Mouse (Mus musculus) limb, embryonic 15.5 days (tissue): ENCODE results near the gene Susd3. TPM values are rescaled to one million over a fixed set of nuclear protein-coding genes. Genes with fewer than 3 reads are reported as not detected.
A peak's percentile ranks its signal among the peaks of the same experiment; 100 is the strongest.

Source experiments
- ATAC-seq: fragments of 200-750 bp; cut with Nextera tagmentation; 2 replicates; pipeline ENCODE4 v1.8.0; 2017; ENCODE audit warnings: low read depth, moderate TSS enrichment; ENCODE audit not compliant: insufficient number of reproducible peaks, low FRiP score, low TSS enrichment
- H3K27ac ChIP-seq: fragments of 300-500 bp; sonication (generic); 2 replicates; pipeline ENCODE4 v1.5.1; 2015; ENCODE audit warnings: moderate library complexity, mild to moderate bottlenecking, inconsistent platforms
- H3K27me3 ChIP-seq: fragments of 300-500 bp; sonication (generic); 2 replicates; pipeline ENCODE4 v1.6.1; 2015; ENCODE audit warnings: inconsistent platforms
- H3K36me3 ChIP-seq: fragments of 300-500 bp; sonication (generic); 2 replicates; pipeline ENCODE4 v1.6.1; 2015; ENCODE audit warnings: inconsistent platforms
- H3K4me1 ChIP-seq: fragments of 300-500 bp; sonication (generic); 2 replicates; pipeline ENCODE4 v1.6.1; 2015; ENCODE audit warnings: inconsistent platforms
- H3K4me2 ChIP-seq: fragments of 300-500 bp; sonication (generic); 2 replicates; pipeline ENCODE4 v1.6.1; 2015; ENCODE audit warnings: mild to moderate bottlenecking, inconsistent platforms
- H3K4me3 ChIP-seq: fragments of 300-500 bp; sonication (generic); 2 replicates; pipeline ENCODE4 v1.5.1; 2015; ENCODE audit warnings: mild to moderate bottlenecking, inconsistent platforms
- H3K9ac ChIP-seq: fragments of 300-500 bp; sonication (generic); 2 replicates; pipeline ENCODE4 v1.6.1; 2015; ENCODE audit warnings: inconsistent platforms
- H3K9me3 ChIP-seq: fragments of 300-500 bp; sonication (generic); 2 replicates; pipeline ENCODE4 v1.6.1; 2016; ENCODE audit warnings: inconsistent platforms
- WGBS: fragments of 180-500 bp; shearing (Covaris S2); methylation state at CpG from one replicate; pipeline ENCODE4 v1.1.7; 2015; 5-methylcytosine and 5-hydroxymethylcytosine counted together
- polyA plus RNA-seq: library from polyadenylated mRNA; unstranded; fragments of >200 nt; fragmentation: Nextera tagmentation; extraction: Ambion mirVana; gene quantifications from 2 replicates; pipeline ENCODE4 v1.2.1, GENCODE M21; 2015

The Susd3 gene
- polyA plus RNA-seq, 1 experiment from 2014 or later, result 2.0 TPM

GRCm38 (mm10) chr13:49190876-49191672 lies 57.4 kb downstream of the Susd3 start:
- no peaks in the 10 kb centered on the region for H3K9me3 ChIP-seq
- WGBS, result 73% methylated on average over 7 of the region's 7 CpGs
- H3K27me3 ChIP-seq, result no peaks in the 10 kb centered on the region
- H3K4me3 ChIP-seq, result no peak overlapping the region
- peaks cover 17% of the 10 kb centered on the region for H3K36me3 ChIP-seq
- H3K27ac ChIP-seq, result no peak overlapping the region
- H3K4me1 ChIP-seq, result peaks cover 42% of the 10 kb centered on the region
- H3K9ac ChIP-seq, result no peak overlapping the region
- ATAC-seq, result no peak
- H3K4me2 ChIP-seq, result no peak overlapping the region

- 69% methylated on average over 12 of the region's 12 CpGs for WGBS
- peaks cover 9% of the 10 kb centered on the region for H3K36me3 ChIP-seq
- H3K9ac ChIP-seq, result no peak overlapping the region
- no peak overlapping the region for H3K27ac ChIP-seq
- no peak for ATAC-seq
- H3K4me1 ChIP-seq, result peaks cover 42% of the 10 kb centered on the region
- no peaks in the 10 kb centered on the region for H3K9me3 ChIP-seq
- no peak overlapping the region for H3K4me3 ChIP-seq
- H3K27me3 ChIP-seq, result no peaks in the 10 kb centered on the region
- no peak overlapping the region for H3K4me2 ChIP-seq
Measured at GRCm38 (mm10) chr13:49189970-49190870, 58.3 kb downstream of the Susd3 start.

- Histone ChIP-seq H3K27me3 (no peaks in the 10 kb centered on the region), H3K4me1 (peaks cover 42% of the 10 kb centered on the region), H3K36me3 (no peaks in the 10 kb centered on the region), H3K9ac (no peak overlapping the region), H3K9me3 (no peaks in the 10 kb centered on the region), H3K4me3 (no peak overlapping the region), H3K4me2 (peak overlapping the region; percentile 98; the same call in 1 of the 2 replicates), H3K27ac (no peak overlapping the region)
- no peak for ATAC-seq
- WGBS, result 48% methylated on average over 2 of the region's 2 CpGs
Measured at GRCm38 (mm10) chr13:49188966-49189360, 59.5 kb downstream of the Susd3 start.

- 0 out of 2 replicates have a peak overlapping the region, but pooled peaks have one; percentile 9 for H3K27ac ChIP-seq
- H3K4me3 ChIP-seq, result peak overlapping the region; percentile 82
- ATAC-seq, result no peak
- peak overlapping the region; percentile 98 for H3K4me2 ChIP-seq
- no peaks in the 10 kb centered on the region for H3K36me3 ChIP-seq
- no peaks in the 10 kb centered on the region for H3K27me3 ChIP-seq
- H3K4me1 ChIP-seq, result peaks cover 47% of the 10 kb centered on the region
- WGBS, result 13% methylated on average over 15 of the region's 15 CpGs
- H3K9ac ChIP-seq, result peak overlapping the region; percentile 47
- no peaks in the 10 kb centered on the region for H3K9me3 ChIP-seq
Measured at GRCm38 (mm10) chr13:49188219-49188965, 60.1 kb downstream of the Susd3 start.

- peak within 1 kb of the TSS; percentile 82 for H3K4me3 ChIP-seq
- no peaks in the 10 kb centered on the region for H3K27me3 ChIP-seq
- ATAC-seq, result peak; percentile 93
- H3K27ac ChIP-seq, result peak within 1 kb of the TSS; percentile 76
- no peaks in the 10 kb centered on the region for H3K36me3 ChIP-seq
- peak within 1 kb of the TSS; percentile 98 for H3K4me2 ChIP-seq
- no peaks in the 10 kb centered on the region for H3K9me3 ChIP-seq
- peak within 1 kb of the TSS; percentile 47 for H3K9ac ChIP-seq
- WGBS, result under 1% methylated on average over 80 of the region's 87 CpGs
- peaks cover 51% of the 10 kb centered on the region for H3K4me1 ChIP-seq
Measured at GRCm38 (mm10) chr13:49187288-49188218, 61.0 kb downstream of the Susd3 start, which contains the start of gene Ninj1. Ninj1 (plus strand) TSS chr13:49187485.

- whole genome bisulfite sequencing, result 15% methylated on average over 11 of the region's 11 CpGs
- Histone ChIP-seq H3K4me2 (peak overlapping the region; percentile 98), H3K4me1 (peaks cover 51% of the 10 kb centered on the region), H3K36me3 (no peaks in the 10 kb centered on the region), H3K9ac (peak overlapping the region; percentile 27; the same call in 1 of the 2 replicates), H3K27ac (peak overlapping the region; percentile 73), H3K27me3 (no peaks in the 10 kb centered on the region), H3K9me3 (no peaks in the 10 kb centered on the region), H3K4me3 (peak overlapping the region; percentile 82)
- peak; percentile 11; the same call in 1 of the 2 replicates for ATAC-seq
Measured at GRCm38 (mm10) chr13:49186798-49187287, 61.7 kb downstream of the Susd3 start.

GRCm38 (mm10) chr13:49183646-49184045 lies 64.9 kb downstream of the Susd3 start:
- Histone ChIP-seq H3K4me1 (peaks cover 36% of the 10 kb centered on the region), H3K9ac (no peak overlapping the region), H3K27me3 (no peaks in the 10 kb centered on the region), H3K36me3 (no peaks in the 10 kb centered on the region), H3K27ac (no peak overlapping the region), H3K9me3 (no peaks in the 10 kb centered on the region), H3K4me3 (no peak overlapping the region), H3K4me2 (no peak overlapping the region)
- no peak for ATAC-seq
- 42% methylated on average over 5 of the region's 5 CpGs for WGBS

- Histone ChIP-seq H3K9me3 (no peaks in the 10 kb centered on the region), H3K4me2 (no peak overlapping the region), H3K36me3 (no peaks in the 10 kb centered on the region), H3K27ac (no peak overlapping the region), H3K9ac (no peak overlapping the region), H3K27me3 (no peaks in the 10 kb centered on the region), H3K4me3 (no peak overlapping the region), H3K4me1 (peaks cover 35% of the 10 kb centered on the region)
- WGBS, result 49% methylated on average over 5 of the region's 5 CpGs
- ATAC-seq, result no peak
Measured at GRCm38 (mm10) chr13:49183161-49183560, 65.3 kb downstream of the Susd3 start.

- H3K9me3 ChIP-seq, result no peaks in the 10 kb centered on the region
- no peaks in the 10 kb centered on the region for H3K27me3 ChIP-seq
Measured at GRCm38 (mm10) chr13:49181411-49181984, 67.0 kb downstream of the Susd3 start.

GRCm38 (mm10) chr13:49180691-49181090 lies 67.8 kb downstream of the Susd3 start:
- no peak for ATAC-seq
- Histone ChIP-seq H3K4me3 (no peak overlapping the region), H3K9me3 (no peaks in the 10 kb centered on the region), H3K4me2 (no peak overlapping the region), H3K36me3 (no peaks in the 10 kb centered on the region), H3K9ac (no peak overlapping the region), H3K27me3 (no peaks in the 10 kb centered on the region), H3K4me1 (peaks cover 20% of the 10 kb centered on the region), H3K27ac (no peak overlapping the region)
- 63% methylated on average over 1 of the region's 1 CpGs for WGBS

More at GRCm38 (mm10) chr13:49181411-49181984, 67.0 kb downstream of the Susd3 start:
- Histone ChIP-seq H3K9ac (no peak overlapping the region), H3K4me3 (no peak overlapping the region), H3K27ac (no peak overlapping the region), H3K4me2 (no peak overlapping the region), H3K4me1 (peaks cover 22% of the 10 kb centered on the region), H3K36me3 (no peaks in the 10 kb centered on the region)
- WGBS, result 86% methylated on average over 3 of the region's 3 CpGs
- no peak for ATAC-seq
